Mouse (Mus musculus) retina, postnatal 7 days (tissue): ENCODE results near the gene Arrb1.

Source experiments
- DNase-seq: peaks from one replicate; pipeline ENCODE4 v3.0.0-alpha.2; 2012; ENCODE audit warnings: low read depth, low spot score

The Arrb1 gene

DNA sequence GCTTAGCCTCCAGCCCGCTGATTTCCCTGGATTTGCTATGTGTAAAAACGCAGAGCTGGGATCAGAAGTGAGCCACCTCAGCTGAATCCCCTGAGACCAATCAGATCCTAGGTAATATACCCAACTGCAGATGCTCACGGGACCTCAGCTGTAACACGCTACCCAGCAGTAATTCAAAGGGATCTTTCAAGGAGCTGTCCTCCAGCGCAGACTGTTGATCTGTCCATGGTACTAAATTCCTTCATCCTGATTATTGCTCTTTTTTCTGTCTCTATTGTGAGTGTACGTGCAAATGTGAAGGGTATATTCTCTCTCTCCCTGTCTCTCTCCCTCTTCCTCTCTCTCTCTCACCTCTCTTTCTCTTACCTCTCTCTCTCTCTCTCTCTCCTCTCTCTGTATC, 97.0 kb downstream of the Arrb1 start:
- DNase-seq, result no peak

DNA sequence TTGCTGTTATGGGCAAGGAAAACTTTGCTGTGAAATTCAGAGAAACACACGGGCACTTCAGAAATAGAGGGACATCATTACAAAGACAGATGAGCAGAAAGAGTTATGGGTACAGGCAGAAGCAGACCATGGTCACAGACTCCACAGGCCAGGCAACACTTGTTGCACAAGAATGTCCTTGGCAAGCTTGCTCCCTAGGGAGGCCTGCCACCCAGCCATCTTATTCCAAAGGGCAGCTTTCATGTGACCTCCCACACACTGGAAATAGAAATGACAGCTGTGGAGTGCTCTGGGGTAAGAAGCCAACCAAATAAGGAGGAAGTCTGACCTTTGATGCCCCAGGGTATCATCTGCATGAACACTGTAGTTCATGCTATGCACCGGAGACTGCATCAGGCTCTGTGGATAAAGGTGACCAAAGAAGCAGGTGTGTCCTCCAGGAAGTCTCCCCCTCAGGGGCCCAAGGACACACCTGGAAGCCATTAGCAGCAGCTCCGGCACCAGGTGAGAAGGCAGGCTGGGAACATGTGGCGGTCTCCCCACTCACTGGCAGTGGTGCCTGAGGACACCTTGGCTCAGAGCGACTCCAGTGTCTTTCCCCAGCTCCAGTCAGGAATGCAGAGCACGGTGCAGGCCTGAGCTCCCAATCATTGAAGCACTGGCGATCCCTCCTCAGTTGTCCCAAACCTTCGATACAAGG, 98.8 kb downstream of the Arrb1 start:
- no peak for DNase-seq

DNA sequence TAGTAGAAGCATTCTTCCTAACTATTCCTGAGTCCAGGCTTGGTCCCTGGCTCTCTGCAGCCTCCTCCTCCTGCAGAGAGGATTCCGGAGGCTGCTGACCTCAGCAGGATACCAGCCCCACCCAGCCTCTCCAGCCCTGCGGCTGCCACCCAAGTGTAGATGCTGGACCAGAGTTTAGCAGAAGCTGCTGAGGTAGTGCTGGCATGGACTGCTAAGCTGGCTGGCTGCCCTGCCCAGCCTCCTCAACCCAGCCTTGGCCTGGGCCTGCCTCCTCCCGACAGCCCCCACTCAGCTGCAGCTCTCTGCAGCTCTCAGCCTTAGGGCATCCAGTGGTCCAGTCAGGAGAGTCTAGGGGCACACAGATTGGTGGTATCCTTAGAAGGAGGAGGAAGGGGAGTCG, 106.0 kb downstream of the Arrb1 start:
- DNase-seq, result no peak

DNA sequence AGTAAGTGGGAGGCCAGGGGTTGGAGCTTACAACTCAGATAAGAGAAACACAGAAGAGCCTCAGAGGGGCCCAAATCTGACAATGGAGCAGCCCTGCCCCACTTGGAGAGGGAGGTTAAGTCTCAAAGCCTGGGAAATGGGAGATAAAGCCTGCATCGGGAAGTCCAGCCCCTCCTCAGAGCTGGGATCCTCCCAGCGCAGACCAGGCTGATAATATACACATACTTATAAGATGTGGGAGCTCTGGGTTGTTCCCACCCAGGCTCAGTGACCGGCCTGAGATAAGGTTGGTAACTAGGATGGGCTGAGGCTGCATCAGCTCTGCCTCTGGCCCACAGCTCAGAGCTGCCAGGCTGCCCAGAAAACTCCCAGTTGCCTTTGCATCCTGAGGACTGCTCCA, 106.8 kb downstream of the Arrb1 start:
- DNase-seq, result no peak

DNA sequence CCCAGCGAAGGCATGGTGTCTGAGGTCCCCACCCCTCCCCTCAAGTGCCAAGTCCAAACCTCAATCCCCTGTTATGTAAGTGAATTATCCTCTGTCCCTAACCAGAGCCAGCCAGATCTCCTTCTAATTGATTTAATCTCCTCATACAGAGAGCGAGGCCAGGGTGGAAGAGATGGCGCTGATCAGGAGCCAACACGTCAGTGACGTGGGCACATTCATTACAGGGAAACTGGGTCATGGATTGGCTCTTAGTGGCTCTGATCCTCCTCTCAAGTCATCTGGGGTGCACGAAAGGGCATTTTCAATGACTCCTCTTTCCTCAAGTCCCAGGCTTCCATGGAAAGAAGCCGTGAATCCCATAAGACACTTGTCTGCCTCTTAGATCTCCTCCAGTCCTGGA, 109.4 kb downstream of the Arrb1 start:
- DNase-seq, result no peak

DNA sequence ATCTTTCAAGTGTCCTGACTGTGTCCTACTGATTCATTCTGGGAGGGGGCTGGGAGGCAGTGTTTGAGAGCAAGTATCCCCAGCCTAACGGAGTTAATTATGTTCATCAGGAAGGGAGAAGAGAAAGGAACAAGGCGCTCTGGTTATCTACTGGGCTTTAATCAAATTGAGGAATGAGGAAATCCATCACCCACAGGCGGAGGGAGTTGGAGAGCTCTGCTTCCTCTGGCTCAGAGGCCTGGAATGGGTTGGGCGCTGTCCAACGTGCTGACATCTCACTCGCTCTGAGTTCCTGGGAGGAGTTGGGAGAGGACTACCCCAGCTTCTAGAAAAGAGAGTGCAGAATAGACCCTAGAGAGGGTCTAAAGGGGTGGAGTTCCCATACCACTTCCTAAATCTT, 113.4 kb downstream of the Arrb1 start:
- DNase-seq, result no peak

DNA sequence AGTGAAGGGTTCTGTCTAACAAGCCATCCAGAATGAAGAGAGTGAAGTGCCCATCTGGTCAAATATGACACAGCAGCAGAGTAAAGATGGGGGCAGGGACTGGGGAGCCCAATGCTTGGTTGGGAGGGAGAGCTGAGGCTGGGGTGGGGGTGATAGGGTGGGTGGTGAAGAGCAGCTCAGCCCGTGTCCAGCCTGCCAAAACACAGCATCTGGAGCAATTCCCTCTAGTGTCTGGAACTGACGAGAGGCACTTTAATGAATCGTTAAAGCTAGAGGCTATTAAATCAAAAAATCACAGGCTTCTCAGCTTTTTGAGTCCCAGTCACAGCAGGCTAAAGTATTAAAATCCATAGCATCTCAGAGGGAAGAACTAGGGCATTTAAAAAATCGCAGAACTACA, 114.3 kb downstream of the Arrb1 start:
- DNase-seq, result no peak

DNA sequence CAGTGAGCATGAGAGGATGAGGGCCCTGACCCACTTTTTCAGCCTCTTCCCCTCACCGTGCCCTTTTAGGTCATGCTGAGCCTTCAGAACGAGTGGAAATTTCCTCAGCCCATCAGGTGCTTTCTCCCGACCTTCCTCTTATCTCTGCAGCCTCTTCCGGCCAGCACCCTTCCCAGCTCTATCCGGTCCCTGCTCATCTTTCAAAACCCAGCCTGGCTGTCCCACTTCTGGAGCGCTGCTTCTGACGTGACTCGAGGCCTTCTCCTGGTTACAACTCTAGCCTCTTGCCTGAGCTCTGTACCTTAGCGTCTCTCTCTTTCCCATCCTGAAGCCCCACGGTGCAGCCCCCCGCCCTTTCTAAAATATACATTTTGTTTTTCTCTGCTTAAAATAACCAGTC, 119.0 kb downstream of the Arrb1 start:
- DNase-seq, result no peak
